Mouse (Mus musculus) ES-Bruce4 (cell line): Measurements from ENCODE around the gene Fto. TPM values are rescaled to one million over a fixed set of nuclear protein-coding genes. Genes with fewer than 3 reads are reported as not detected.

Experiments
- H3K27ac ChIP-seq: 2 replicates; pipeline ENCODE4 v1.5.1; 2012; ENCODE audit warnings: low read length, inconsistent platforms; ENCODE audit not compliant: insufficient read depth
- H3K27me3 ChIP-seq: 2 replicates; pipeline ENCODE4 v1.6.1; 2012; ENCODE audit warnings: mild to moderate bottlenecking, low read length, inconsistent platforms; ENCODE audit not compliant: control insufficient read depth, poor library complexity, insufficient read depth, severe bottlenecking
- H3K36me3 ChIP-seq: 2 replicates; pipeline ENCODE4 v1.6.1; 2012; ENCODE audit warnings: inconsistent platforms, mild to moderate bottlenecking, low read length, moderate library complexity; ENCODE audit not compliant: control insufficient read depth, poor library complexity, insufficient read depth, severe bottlenecking
- H3K4me1 ChIP-seq: one replicate; pipeline ENCODE4 v1.8.1; 2011; ENCODE audit warnings: low read length; ENCODE audit not compliant: control insufficient read depth, insufficient read depth
- H3K4me3 ChIP-seq: 2 replicates; pipeline ENCODE4 v1.5.1; 2011; ENCODE audit warnings: low read depth, mild to moderate bottlenecking, low read length
- H3K9ac ChIP-seq: 2 replicates; pipeline ENCODE4 v1.6.1; 2012; ENCODE audit warnings: low read depth, mild to moderate bottlenecking, inconsistent platforms; ENCODE audit not compliant: poor library complexity, severe bottlenecking
- H3K9me3 ChIP-seq: replicated peaks from 2 replicates; pipeline ENCODE4 v1.6.1; 2012; ENCODE audit warnings: mild to moderate bottlenecking, low read length, inconsistent platforms; ENCODE audit not compliant: control insufficient read depth, poor library complexity, insufficient read depth, severe bottlenecking
- CTCF ChIP-seq: IDR thresholded peaks from one replicate; pipeline ENCODE4 v1.8.1; 2011; ENCODE audit warnings: low read depth, low read length
- EP300 ChIP-seq: IDR thresholded peaks from 2 replicates; pipeline ENCODE4 v1.6.1; 2011; ENCODE audit warnings: low read depth, low read length; ENCODE audit not compliant: insufficient read depth
- POLR2A ChIP-seq: IDR thresholded peaks from one replicate; pipeline ENCODE4 v1.8.1; 2011; ENCODE audit warnings: low read length; ENCODE audit not compliant: insufficient read depth
- polyA plus RNA-seq: library from polyadenylated mRNA; stranded (reverse); fragments of >200 nt; gene quantifications from 2 replicates; pipeline ENCODE4 v1.2.4, GENCODE M21; 2011; ENCODE audit warnings: low read depth; ENCODE audit not compliant: missing spikeins, insufficient read depth, insufficient read length

Gene Fto
- polyA plus RNA-seq, 1 experiment = 61.2 TPM

DNA sequence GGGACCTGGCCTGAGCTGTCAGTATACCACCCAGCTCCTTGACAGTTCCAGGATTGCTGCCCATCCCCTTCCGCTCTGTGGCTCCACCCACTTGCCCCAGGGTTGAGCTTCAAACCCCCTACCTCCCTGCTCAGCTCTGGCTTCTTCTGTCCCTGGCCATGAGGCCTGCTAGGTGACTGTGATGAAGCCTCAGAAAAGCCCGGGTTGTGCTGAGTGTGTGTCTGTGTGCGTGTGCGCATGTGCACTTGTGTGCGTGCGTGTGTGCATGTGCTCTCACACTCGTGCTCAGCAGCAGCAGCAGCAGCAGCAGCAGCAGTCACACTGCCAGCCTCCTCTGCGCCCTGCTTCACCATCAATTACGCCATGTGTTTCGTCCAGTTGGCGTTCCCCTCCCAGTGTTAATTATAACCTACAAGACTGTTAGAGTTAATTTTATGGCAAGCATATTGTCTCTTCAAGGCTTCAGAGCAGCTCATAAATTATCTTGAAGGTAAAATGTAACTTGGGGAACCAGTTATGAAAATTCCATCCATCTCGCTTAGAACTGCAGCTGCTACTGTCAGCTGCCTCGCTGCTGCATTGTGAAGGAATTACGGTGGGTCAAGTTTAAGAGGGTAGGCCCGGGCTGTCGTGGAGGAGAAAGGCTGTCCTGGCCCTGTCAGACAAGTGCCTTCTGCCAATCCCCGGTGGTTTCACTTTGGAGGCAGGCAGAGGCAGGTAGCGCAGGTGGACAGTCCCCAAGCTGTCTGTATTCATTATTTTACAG is 219.5 kb downstream of the Fto start:
- Histone ChIP-seq H3K9ac (no peak overlapping the region), H3K27me3 (no peaks in the 10 kb centered on the region), H3K36me3 (no peaks in the 10 kb centered on the region), H3K9me3 (no peaks in the 10 kb centered on the region), H3K27ac (no peak overlapping the region), H3K4me1 (no peaks in the 10 kb centered on the region), H3K4me3 (no peak overlapping the region)
- TF ChIP-seq CTCF = no peak
- no peak for TF ChIP-seq POLR2A
- no peak for TF ChIP-seq EP300

DNA sequence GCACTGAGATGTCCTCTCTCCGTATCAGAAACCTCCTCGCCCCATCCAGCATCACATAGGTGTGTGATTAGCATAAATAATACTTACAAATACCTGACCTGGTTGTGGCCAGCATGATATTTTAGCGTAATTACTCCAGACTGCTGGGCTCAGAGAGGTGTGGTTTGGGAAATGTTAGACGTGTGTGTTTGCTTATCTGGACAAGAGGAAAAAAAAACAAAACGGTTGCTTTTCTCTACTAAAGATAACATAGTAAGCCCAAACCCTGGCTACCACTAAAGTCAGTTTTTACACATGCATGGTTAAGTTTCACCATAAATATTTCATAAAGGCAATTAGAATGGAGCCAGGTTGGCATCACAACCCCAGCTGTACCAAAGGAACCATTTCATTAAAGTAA is 221.4 kb downstream of the Fto start:
- no peaks in the 10 kb centered on the region for H3K9me3 ChIP-seq
- no peaks in the 10 kb centered on the region for H3K36me3 ChIP-seq
- H3K9ac ChIP-seq = no peak overlapping the region
- no peaks in the 10 kb centered on the region for H3K4me1 ChIP-seq
- H3K27ac ChIP-seq = no peak overlapping the region
- no peaks in the 10 kb centered on the region for H3K27me3 ChIP-seq
- H3K4me3 ChIP-seq = no peak overlapping the region
- no peak for TF ChIP-seq POLR2A
- no peak for TF ChIP-seq CTCF
- no peak for TF ChIP-seq EP300

DNA sequence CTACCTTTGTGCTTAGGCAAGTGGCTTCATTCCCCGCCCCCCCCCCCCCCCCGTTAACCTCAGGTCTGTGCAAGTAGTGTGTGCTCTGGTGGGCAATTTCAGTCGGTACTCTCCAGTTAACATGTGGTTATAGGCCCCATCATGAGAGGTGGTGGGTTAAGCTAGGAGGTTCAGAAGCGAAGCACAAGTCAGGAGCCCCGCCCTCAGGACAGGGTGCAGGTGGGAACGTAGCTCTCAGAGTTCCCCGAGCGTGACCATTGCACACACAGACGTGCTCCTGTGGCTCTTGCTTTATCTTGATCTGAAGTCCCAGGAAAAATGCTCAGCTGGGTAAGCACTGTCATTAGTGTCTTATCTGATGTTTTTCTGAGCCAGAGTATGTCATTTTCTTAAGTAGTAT is 224.8 kb downstream of the Fto start:
- H3K27me3 ChIP-seq = no peaks in the 10 kb centered on the region
- H3K9ac ChIP-seq = no peak overlapping the region
- H3K36me3 ChIP-seq = no peaks in the 10 kb centered on the region
- H3K9me3 ChIP-seq = no peaks in the 10 kb centered on the region
- TF ChIP-seq CTCF (no peak), EP300 (no peak), POLR2A (no peak)
- H3K4me3 ChIP-seq = no peak overlapping the region
- no peak overlapping the region for H3K27ac ChIP-seq
- no peaks in the 10 kb centered on the region for H3K4me1 ChIP-seq

GRCm38 (mm10) chr8:91538892-91539291 is 225.6 kb downstream of the Fto start:
- Histone ChIP-seq H3K27ac (no peak overlapping the region), H3K9me3 (no peaks in the 10 kb centered on the region), H3K4me3 (no peak overlapping the region), H3K36me3 (no peaks in the 10 kb centered on the region), H3K4me1 (no peaks in the 10 kb centered on the region), H3K27me3 (no peaks in the 10 kb centered on the region), H3K9ac (no peak overlapping the region)
- TF ChIP-seq CTCF (no peak), EP300 (no peak), POLR2A (no peak)

- Histone ChIP-seq H3K36me3 (no peaks in the 10 kb centered on the region), H3K4me1 (no peaks in the 10 kb centered on the region), H3K27ac (no peak overlapping the region), H3K9ac (no peak overlapping the region), H3K27me3 (no peaks in the 10 kb centered on the region), H3K4me3 (no peak overlapping the region), H3K9me3 (no peaks in the 10 kb centered on the region)
- TF ChIP-seq CTCF (no peak), POLR2A (no peak), EP300 (no peak)
Measured at GRCm38 (mm10) chr8:91539586-91539985, 226.3 kb downstream of the Fto start.

DNA sequence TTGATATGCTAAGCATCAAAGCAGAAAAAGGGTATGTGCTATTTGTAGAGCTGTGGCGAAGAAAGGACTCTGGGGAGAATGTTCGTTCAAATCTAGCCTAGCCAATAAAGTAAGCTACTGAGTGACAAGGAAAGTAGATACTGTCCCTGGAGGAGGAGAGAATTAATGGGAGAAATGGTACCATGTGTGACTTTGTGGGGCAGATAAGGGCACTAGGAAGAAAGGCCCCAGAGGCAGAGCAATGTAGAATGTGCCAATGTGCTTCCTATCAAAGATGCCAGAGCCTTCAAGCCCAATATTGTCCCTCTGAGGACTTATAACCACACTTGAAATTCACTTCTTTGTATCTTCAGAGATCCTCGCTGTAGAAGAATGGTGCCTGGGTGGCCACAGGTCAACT is 227.9 kb downstream of the Fto start:
- no peak overlapping the region for H3K27ac ChIP-seq
- no peak overlapping the region for H3K4me3 ChIP-seq
- H3K36me3 ChIP-seq = no peaks in the 10 kb centered on the region
- H3K9me3 ChIP-seq = no peaks in the 10 kb centered on the region
- H3K9ac ChIP-seq = no peak overlapping the region
- H3K27me3 ChIP-seq = no peaks in the 10 kb centered on the region
- TF ChIP-seq CTCF (no peak), EP300 (no peak), POLR2A (no peak)
- H3K4me1 ChIP-seq = no peaks in the 10 kb centered on the region
